Mouse (Mus musculus) limb, embryonic 14.5 days (tissue): ENCODE results near the gene Lage3. TPM values are rescaled to one million over a fixed set of nuclear protein-coding genes. Genes with fewer than 3 reads are reported as not detected.
A peak's percentile ranks its signal among the peaks of the same experiment; 100 is the strongest.

ENCODE experiments used
- ATAC-seq: fragments of 200-750 bp; cut with Nextera tagmentation; 2 replicates; pipeline ENCODE4 v1.8.0; 2017; ENCODE audit warnings: low read depth, moderate number of reproducible peaks, moderate TSS enrichment; ENCODE audit not compliant: low FRiP score
- DNase-seq: peaks from one replicate; pipeline ENCODE4 v3.0.0-alpha.2; 2015; ENCODE audit warnings: low spot score
- H3K27ac ChIP-seq: fragments of 300-500 bp; sonication (generic); replicated peaks from 2 replicates; pipeline ENCODE4 v1.5.1; 2014; ENCODE audit warnings: low read depth, mild to moderate bottlenecking, low read length, moderate library complexity, mixed read lengths
- H3K27me3 ChIP-seq: fragments of 300-500 bp; sonication (generic); 2 replicates; pipeline ENCODE4 v1.6.1; 2014; ENCODE audit warnings: low read length, mixed read lengths; ENCODE audit not compliant: control insufficient read depth, insufficient read depth
- H3K36me3 ChIP-seq: fragments of 300-500 bp; sonication (generic); 2 replicates; pipeline ENCODE4 v1.6.1; 2014; ENCODE audit warnings: mild to moderate bottlenecking, low read length, moderate library complexity, mixed read lengths; ENCODE audit not compliant: control insufficient read depth, insufficient read depth
- H3K4me1 ChIP-seq: fragments of 300-500 bp; sonication (generic); 2 replicates; pipeline ENCODE4 v1.6.1; 2014; ENCODE audit warnings: antibody characterized with exemption, low read length, mixed read lengths; ENCODE audit not compliant: control insufficient read depth, insufficient read depth
- H3K4me2 ChIP-seq: fragments of 300-500 bp; sonication (generic); replicated peaks from 2 replicates; pipeline ENCODE4 v1.6.1; 2014; ENCODE audit warnings: low read depth, mild to moderate bottlenecking, low read length, moderate library complexity; ENCODE audit not compliant: severe bottlenecking
- H3K4me3 ChIP-seq: fragments of 300-500 bp; sonication (generic); replicated peaks from 2 replicates; pipeline ENCODE4 v1.5.1; 2014; ENCODE audit warnings: low read length
- H3K9ac ChIP-seq: fragments of 300-500 bp; sonication (generic); 2 replicates; pipeline ENCODE4 v1.6.1; 2014; ENCODE audit warnings: mild to moderate bottlenecking, low read depth, low read length, moderate library complexity; ENCODE audit not compliant: severe bottlenecking
- H3K9me3 ChIP-seq: fragments of 300-500 bp; sonication (generic); 2 replicates; pipeline ENCODE4 v1.6.1; 2016; ENCODE audit warnings: low read length; ENCODE audit not compliant: control insufficient read depth
- POLR2A ChIP-seq: fragments of 200-500 bp; IDR thresholded peaks from 2 replicates; pipeline ENCODE4 v1.8.0; 2012; ENCODE audit warnings: inconsistent platforms, mild to moderate bottlenecking, moderate library complexity, borderline replicate concordance; ENCODE audit not compliant: insufficient read depth, insufficient read length; ENCODE audit errors: extremely low read depth
- WGBS: fragments of 180-500 bp; shearing (Covaris S2); extraction: QIAGEN DNeasy Blood & Tissue Kit; methylation state at CpG from one replicate; pipeline ENCODE4 v1.1.7; 2014; 5-methylcytosine and 5-hydroxymethylcytosine counted together
- microRNA-seq: library from miRNA; unstranded; fragments of <30 nt; microRNA quantifications from one replicate; pipeline ENCODE4, GENCODE M21; 2016
- polyA plus RNA-seq, 2 experiments: library from polyadenylated mRNA; depleted of rRNA in 1 of 2; stranded (reverse) in 1 of 2; unstranded in 1 of 2; fragments of >200 nt; fragmentation: Nextera tagmentation in 1 of 2; extraction: Ambion mirVana in 1 of 2; gene quantifications; 2 replicates each; pipeline versions ENCODE4 v1.2.1 to v1.2.3; 2012 to 2014

Lage3 gene
- polyA plus RNA-seq, 2 experiments = 104 to 105 TPM

- ATAC-seq (peak; percentile 96), DNase-seq (peak; percentile 87)
- Histone ChIP-seq H3K36me3 (peaks cover 25% of the 10 kb centered on the region), H3K4me3 (peak within 1 kb of the TSS; percentile 60), H3K27ac (peak within 1 kb of the TSS; percentile 58), H3K9me3 (no peaks in the 10 kb centered on the region), H3K27me3 (no peaks in the 10 kb centered on the region), H3K4me2 (peak within 1 kb of the TSS; percentile 61), H3K9ac (peak within 1 kb of the TSS; percentile 73), H3K4me1 (no peaks in the 10 kb centered on the region)
- no peak for TF ChIP-seq POLR2A
- 20% methylated on average over 44 of the region's 59 CpGs for WGBS
These were observed 40.6 kb downstream of the Lage3 start, which contains the start of gene Fam50a for GRCm38 (mm10) chrX:74312540-74313464. TSS of gene Fam50a (plus strand) at chrX:74313033.

GRCm38 (mm10) chrX:74304867-74305700 lies 48.3 kb downstream of the Lage3 start, which contains the start of gene Gdi1:
TSS of gene Gdi1 (plus strand) at chrX:74304998.
- Histone ChIP-seq H3K4me3 (peak within 1 kb of the TSS; percentile 54), H3K36me3 (peaks cover 49% of the 10 kb centered on the region), H3K27me3 (no peaks in the 10 kb centered on the region), H3K4me2 (peak within 1 kb of the TSS; percentile 58), H3K9ac (peak within 1 kb of the TSS; percentile 66), H3K27ac (peak within 1 kb of the TSS; percentile 87), H3K9me3 (no peaks in the 10 kb centered on the region), H3K4me1 (no peaks in the 10 kb centered on the region; the same call in 1 of the 2 replicates)
- TF ChIP-seq POLR2A = peak; percentile 55; the same call in 1 of the 2 replicates
- DNase-seq (peak; percentile 60), ATAC-seq (peak; percentile 89)
- 19% methylated on average over 38 of the region's 41 CpGs for WGBS

Small RNAs within 50 kb of the gene (microRNA-seq; reads per million reads assigned to microRNA genes)
- 1.1 reads per million for gene Mir7092

Other genes with a start within 250 kb of the Lage3 start
- gene Opn1mw, start 226.2 kb downstream of the Lage3 start, polyA plus RNA-seq (2012; rRNA removed) = not detected in 2 replicates
- not detected in 2 replicates for gene Opn1mw, start 226.2 kb downstream of the Lage3 start, polyA plus RNA-seq (2014; fragmentation: Nextera tagmentation; extraction: Ambion mirVana)
- 12.3 and 13.0 TPM in 2 replicates for gene Mecp2, start 218.3 kb downstream of the Lage3 start, polyA plus RNA-seq (2012; rRNA removed)
- gene Mecp2, start 218.3 kb downstream of the Lage3 start, polyA plus RNA-seq (2014; fragmentation: Nextera tagmentation; extraction: Ambion mirVana) = 9.0 and 11.1 TPM in 2 replicates
- gene Tex28, start 185.8 kb downstream of the Lage3 start, polyA plus RNA-seq (2012; rRNA removed) = not detected in 2 replicates
- gene Tex28, start 185.8 kb downstream of the Lage3 start, polyA plus RNA-seq (2014; fragmentation: Nextera tagmentation; extraction: Ambion mirVana) = not detected in 2 replicates
- 0.03 and 0.04 TPM in 2 replicates for gene Tktl1, start 176.4 kb downstream of the Lage3 start, polyA plus RNA-seq (2012; rRNA removed)
- gene Tktl1, start 176.4 kb downstream of the Lage3 start, polyA plus RNA-seq (2014; fragmentation: Nextera tagmentation; extraction: Ambion mirVana) = not detected in 2 replicates
- 573 and 611 TPM in 2 replicates for gene Flna, start 103.8 kb downstream of the Lage3 start, polyA plus RNA-seq (2012; rRNA removed)
- 335 and 363 TPM in 2 replicates for gene Flna, start 103.8 kb downstream of the Lage3 start, polyA plus RNA-seq (2014; fragmentation: Nextera tagmentation; extraction: Ambion mirVana)
- gene Emd, start 98.9 kb downstream of the Lage3 start, polyA plus RNA-seq (2012; rRNA removed) = 107 and 143 TPM in 2 replicates
- 28.0 and 30.4 TPM in 2 replicates for gene Emd, start 98.9 kb downstream of the Lage3 start, polyA plus RNA-seq (2014; fragmentation: Nextera tagmentation; extraction: Ambion mirVana)
- gene Rpl10, start 82.8 kb downstream of the Lage3 start, polyA plus RNA-seq (2012; rRNA removed) = 2,306 and 2,672 TPM in 2 replicates
- 939 and 993 TPM in 2 replicates for gene Rpl10, start 82.8 kb downstream of the Lage3 start, polyA plus RNA-seq (2014; fragmentation: Nextera tagmentation; extraction: Ambion mirVana)
- 99.7 and 116 TPM in 2 replicates for gene Taz, start 71.7 kb downstream of the Lage3 start, polyA plus RNA-seq (2012; rRNA removed)
- gene Taz, start 71.7 kb downstream of the Lage3 start, polyA plus RNA-seq (2014; fragmentation: Nextera tagmentation; extraction: Ambion mirVana) = 64.0 and 70.6 TPM in 2 replicates
- 20.2 and 24.3 TPM in 2 replicates for gene Dnase1l1, start 71.3 kb downstream of the Lage3 start, polyA plus RNA-seq (2012; rRNA removed)
- gene Dnase1l1, start 71.3 kb downstream of the Lage3 start, polyA plus RNA-seq (2014; fragmentation: Nextera tagmentation; extraction: Ambion mirVana) = 12.8 and 14.4 TPM in 2 replicates
- gene Atp6ap1, start 56.5 kb downstream of the Lage3 start, polyA plus RNA-seq (2012; rRNA removed) = 224 and 272 TPM in 2 replicates
- gene Atp6ap1, start 56.5 kb downstream of the Lage3 start, polyA plus RNA-seq (2014; fragmentation: Nextera tagmentation; extraction: Ambion mirVana) = 124 and 128 TPM in 2 replicates
- gene Gdi1, start 48.6 kb downstream of the Lage3 start, polyA plus RNA-seq (2012; rRNA removed) = 567 and 604 TPM in 2 replicates
- gene Gdi1, start 48.6 kb downstream of the Lage3 start, polyA plus RNA-seq (2014; fragmentation: Nextera tagmentation; extraction: Ambion mirVana) = 147 and 183 TPM in 2 replicates
- 31.5 and 49.7 TPM in 2 replicates for gene Fam50a, start 40.6 kb downstream of the Lage3 start, polyA plus RNA-seq (2012; rRNA removed)
- 53.5 and 53.7 TPM in 2 replicates for gene Fam50a, start 40.6 kb downstream of the Lage3 start, polyA plus RNA-seq (2014; fragmentation: Nextera tagmentation; extraction: Ambion mirVana)
- gene Plxna3, start 24.6 kb downstream of the Lage3 start, polyA plus RNA-seq (2012; rRNA removed) = 117 and 152 TPM in 2 replicates
- 21.4 and 21.8 TPM in 2 replicates for gene Plxna3, start 24.6 kb downstream of the Lage3 start, polyA plus RNA-seq (2014; fragmentation: Nextera tagmentation; extraction: Ambion mirVana)
- 58.5 and 60.7 TPM in 2 replicates for gene Ubl4a, start 19.6 kb upstream of the Lage3 start, polyA plus RNA-seq (2012; rRNA removed)
- 77.1 and 79.6 TPM in 2 replicates for gene Ubl4a, start 19.6 kb upstream of the Lage3 start, polyA plus RNA-seq (2014; fragmentation: Nextera tagmentation; extraction: Ambion mirVana)
- gene Slc10a3, start 19.7 kb upstream of the Lage3 start, polyA plus RNA-seq (2012; rRNA removed) = 16.0 and 21.0 TPM in 2 replicates
- gene Slc10a3, start 19.7 kb upstream of the Lage3 start, polyA plus RNA-seq (2014; fragmentation: Nextera tagmentation; extraction: Ambion mirVana) = 20.2 and 24.4 TPM in 2 replicates
- 50.6 and 60.3 TPM in 2 replicates for gene Fam3a, start 39.7 kb upstream of the Lage3 start, polyA plus RNA-seq (2012; rRNA removed)
- gene Fam3a, start 39.7 kb upstream of the Lage3 start, polyA plus RNA-seq (2014; fragmentation: Nextera tagmentation; extraction: Ambion mirVana) = 39.3 and 41.8 TPM in 2 replicates
- gene Ikbkg, start 39.7 kb upstream of the Lage3 start, polyA plus RNA-seq (2012; rRNA removed) = 13.7 and 17.4 TPM in 2 replicates
- 23.9 and 25.6 TPM in 2 replicates for gene Ikbkg, start 39.7 kb upstream of the Lage3 start, polyA plus RNA-seq (2014; fragmentation: Nextera tagmentation; extraction: Ambion mirVana)
- gene G6pdx, start 75.6 kb upstream of the Lage3 start, polyA plus RNA-seq (2012; rRNA removed) = 35.2 and 35.4 TPM in 2 replicates
- gene G6pdx, start 75.6 kb upstream of the Lage3 start, polyA plus RNA-seq (2014; fragmentation: Nextera tagmentation; extraction: Ambion mirVana) = 48.3 and 51.8 TPM in 2 replicates
- gene Gm6880, start 127.8 kb upstream of the Lage3 start, polyA plus RNA-seq (2012; rRNA removed) = 1.1 and 2.8 TPM in 2 replicates
- gene Gm6880, start 127.8 kb upstream of the Lage3 start, polyA plus RNA-seq (2014; fragmentation: Nextera tagmentation; extraction: Ambion mirVana) = 1.4 and 2.7 TPM in 2 replicates
- gene Olfr1326-ps1, start 221.3 kb upstream of the Lage3 start, polyA plus RNA-seq (2012; rRNA removed) = not detected in 2 replicates
- not detected in 2 replicates for gene Olfr1326-ps1, start 221.3 kb upstream of the Lage3 start, polyA plus RNA-seq (2014; fragmentation: Nextera tagmentation; extraction: Ambion mirVana)
- not detected in 2 replicates for gene Olfr1325, start 239.1 kb upstream of the Lage3 start, polyA plus RNA-seq (2012; rRNA removed)
- gene Olfr1325, start 239.1 kb upstream of the Lage3 start, polyA plus RNA-seq (2014; fragmentation: Nextera tagmentation; extraction: Ambion mirVana) = not detected in 2 replicates